Mouse (Mus musculus) limb, embryonic 12.5 days (tissue): Measurements from ENCODE around the gene Dalrd3. TPM values are rescaled to one million over a fixed set of nuclear protein-coding genes. Genes with fewer than 3 reads are reported as not detected.

Source experiments
- microRNA counts: library from miRNA; unstranded; fragments of <30 nt; microRNA quantifications from one replicate; lab custom pipeline; 2017
- microRNA-seq: library from miRNA; unstranded; fragments of <30 nt; microRNA quantifications from one replicate; pipeline ENCODE4, GENCODE M21; 2017
- polyA plus RNA-seq: library from polyadenylated mRNA; unstranded; fragments of >200 nt; fragmentation: Nextera tagmentation; extraction: Ambion mirVana; gene quantifications from 2 replicates; pipeline ENCODE4 v1.2.1, GENCODE M21; 2016

Dalrd3 gene
- polyA plus RNA-seq, 1 experiment from 2014 or later: 197 TPM

MicroRNAs within 50 kb of the gene (microRNA counts, 519-probe panel; counts per million panel counts)
- 5,378 counts per million, percentile 55 among the panel's probes with 10 or more counts for microRNA mmu-miR-191 (lab: Ali Mortazavi, UCI)
- 4,972 counts per million, percentile 48 among the panel's probes with 10 or more counts for microRNA mmu-miR-425 (lab: Ali Mortazavi, UCI)

Small RNA genes lying within 50 kb of the gene (microRNA-seq; reads per million reads assigned to microRNA genes)
- not detected for gene Gm24083
- not detected for gene Mir191
- 1,901 reads per million, percentile 81 among the genes with 10 or more reads in this experiment for gene Mir425

Other genes with a start within 250 kb of the Dalrd3 start
- gene Gpx1, start 231.0 kb upstream of the Dalrd3 start, polyA plus RNA-seq: 797 and 821 TPM in 2 replicates
- gene Usp4, start 222.0 kb upstream of the Dalrd3 start, polyA plus RNA-seq: 117 and 118 TPM in 2 replicates
- gene 1700102P08Rik, start 177.1 kb upstream of the Dalrd3 start, polyA plus RNA-seq: 0.81 and 0.91 TPM in 2 replicates
- gene Ccdc36, start 141.4 kb upstream of the Dalrd3 start, polyA plus RNA-seq: 2.1 and 2.4 TPM in 2 replicates
- gene BC048562, start 133.4 kb upstream of the Dalrd3 start, polyA plus RNA-seq: not detected in 2 replicates
- 44.6 and 49.5 TPM in 2 replicates for gene Ccdc71, start 109.4 kb upstream of the Dalrd3 start, polyA plus RNA-seq
- 33.0 and 36.0 TPM in 2 replicates for gene Klhdc8b, start 108.3 kb upstream of the Dalrd3 start, polyA plus RNA-seq
- 40.8 and 43.7 TPM in 2 replicates for gene Lamb2, start 90.2 kb upstream of the Dalrd3 start, polyA plus RNA-seq
- 99.3 and 99.7 TPM in 2 replicates for gene Usp19, start 79.3 kb upstream of the Dalrd3 start, polyA plus RNA-seq
- 106 and 112 TPM in 2 replicates for gene Qars, start 62.2 kb upstream of the Dalrd3 start, polyA plus RNA-seq
- gene Qrich1, start 53.1 kb upstream of the Dalrd3 start, polyA plus RNA-seq: 156 and 159 TPM in 2 replicates
- gene Impdh2, start 9.6 kb upstream of the Dalrd3 start, polyA plus RNA-seq: 201 and 213 TPM in 2 replicates
- gene Ndufaf3, start 2.5 kb upstream of the Dalrd3 start, polyA plus RNA-seq: 50.6 and 53.8 TPM in 2 replicates
- gene Wdr6, start 8.9 kb downstream of the Dalrd3 start, polyA plus RNA-seq: 237 TPM in 2 replicates
- gene P4htm, start 27.8 kb downstream of the Dalrd3 start, polyA plus RNA-seq: 11.6 and 11.7 TPM in 2 replicates
- gene Arih2, start 79.5 kb downstream of the Dalrd3 start, polyA plus RNA-seq: 54.6 and 61.3 TPM in 2 replicates
- 40.7 and 43.2 TPM in 2 replicates for gene Slc25a20, start 92.2 kb downstream of the Dalrd3 start, polyA plus RNA-seq
- 34.8 and 35.5 TPM in 2 replicates for gene Prkar2a, start 119.4 kb downstream of the Dalrd3 start, polyA plus RNA-seq
- gene Ip6k2, start 213.9 kb downstream of the Dalrd3 start, polyA plus RNA-seq: 144 and 146 TPM in 2 replicates
- gene Nckipsd, start 238.5 kb downstream of the Dalrd3 start, polyA plus RNA-seq: 19.3 and 21.6 TPM in 2 replicates